Mouse (Mus musculus): ENCODE results near the gene Gnaq.
"Not testable (repeated sequence)": the region's sequence is repeated elsewhere in the genome, so short reads cannot be mapped to it uniquely, and the experiment has no call there.

Gene Gnaq

DNA sequence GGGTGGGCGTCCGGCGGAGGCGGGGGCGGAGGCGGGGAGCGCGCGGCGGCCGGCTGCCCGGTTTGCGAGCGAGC is at the start of gene Gnaq:
Gnaq (plus strand) TSS at position 41 of the 74 bp plus-strand sequence.
- DNase-seq (ENCODE audit: low spot score), result no peak

DNA sequence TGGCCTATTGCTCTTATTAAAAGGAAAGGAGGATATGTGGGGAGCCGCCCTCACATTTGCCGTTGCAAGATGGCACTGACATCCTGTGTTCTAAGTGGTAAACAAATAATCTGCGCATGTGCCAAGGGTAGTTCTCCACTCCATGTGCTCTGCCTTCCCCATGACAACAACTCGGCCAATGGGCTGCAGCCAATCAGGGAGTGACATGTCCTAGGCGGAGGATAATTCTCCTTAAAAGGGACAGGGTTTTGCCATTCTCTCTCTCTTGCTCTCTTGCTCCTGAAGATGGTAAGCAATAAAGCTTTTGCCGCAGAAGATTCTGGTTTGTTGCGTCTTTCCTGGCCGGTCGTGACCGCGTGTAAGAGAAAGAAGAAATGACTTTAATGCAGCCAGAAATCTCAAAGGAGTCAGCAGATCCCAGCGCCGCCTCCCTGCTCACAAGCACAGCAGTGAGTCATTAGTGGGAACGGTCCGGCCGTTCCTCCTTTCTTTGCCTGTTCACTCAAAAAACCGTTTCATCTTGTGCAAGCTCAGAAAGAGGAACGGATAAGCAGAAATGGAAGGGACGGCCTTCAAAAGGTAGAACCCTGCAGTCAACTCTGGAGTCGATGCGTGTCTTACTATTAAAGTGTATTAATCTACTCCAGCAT is 48.5 kb upstream of the Gnaq start:
- DNase-seq (ENCODE audit: low spot score), result not testable (repeated sequence)

DNA sequence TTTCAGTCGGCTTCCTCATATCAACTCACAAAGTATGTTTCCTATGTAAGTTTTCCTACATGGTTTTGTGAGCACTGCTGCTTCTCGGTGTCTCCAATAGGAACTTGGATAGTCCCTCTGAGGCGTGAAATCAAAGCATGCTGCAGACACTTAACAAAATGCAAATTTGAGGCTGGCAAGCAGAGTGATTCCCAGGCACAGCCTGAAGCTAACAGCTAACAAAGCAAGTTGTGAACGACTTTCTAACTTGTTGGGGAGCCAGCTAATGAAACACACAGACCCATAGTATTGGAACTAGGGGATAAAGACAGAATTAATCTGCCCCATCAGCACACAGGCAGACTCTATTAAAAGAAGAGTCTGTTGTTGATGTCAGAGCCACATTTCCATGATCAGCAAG is 47.4 kb upstream of the Gnaq start:
- no peak for DNase-seq (ENCODE audit: low spot score)

DNA sequence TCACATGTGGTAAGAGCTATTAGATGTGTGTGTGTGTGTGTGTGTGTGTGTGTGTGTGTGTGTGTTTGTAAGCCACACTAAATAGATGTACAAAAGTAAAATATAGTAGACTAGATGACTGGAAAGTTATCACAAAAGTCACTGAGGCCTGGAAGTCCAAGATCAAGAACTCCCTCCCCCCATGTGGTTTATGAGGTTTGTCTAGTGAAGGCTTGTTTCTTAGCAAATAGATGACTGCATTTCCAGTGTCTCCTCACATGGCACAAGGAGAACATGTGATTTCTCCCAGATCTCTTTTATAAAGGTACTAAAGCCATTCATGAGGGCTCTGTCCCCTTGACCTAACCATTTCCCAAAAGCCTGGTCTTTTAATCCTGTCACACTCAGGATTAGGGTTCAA is 46.5 kb upstream of the Gnaq start:
- DNase-seq (ENCODE audit: low spot score), result no peak

DNA sequence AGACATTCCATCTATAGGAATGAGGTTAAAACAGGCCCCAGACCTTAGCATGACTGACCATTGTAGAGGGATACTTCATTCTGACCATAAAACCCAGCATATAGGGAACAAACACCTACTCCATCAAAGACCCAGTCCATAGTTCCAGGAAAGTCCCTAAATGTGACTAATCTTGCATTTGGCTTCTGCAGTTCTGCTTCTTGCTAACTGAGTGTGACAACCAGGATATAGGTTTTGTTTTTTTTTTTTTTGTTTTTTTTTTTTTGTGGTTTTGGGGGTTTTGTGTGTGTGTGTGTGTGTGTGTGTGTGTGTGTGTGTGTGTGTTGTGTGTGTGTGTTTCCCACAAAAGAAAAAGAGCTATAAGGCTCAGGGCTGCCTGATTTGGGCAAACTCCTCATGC is 46.0 kb upstream of the Gnaq start:
- DNase-seq (ENCODE audit: low spot score), result no peak

DNA sequence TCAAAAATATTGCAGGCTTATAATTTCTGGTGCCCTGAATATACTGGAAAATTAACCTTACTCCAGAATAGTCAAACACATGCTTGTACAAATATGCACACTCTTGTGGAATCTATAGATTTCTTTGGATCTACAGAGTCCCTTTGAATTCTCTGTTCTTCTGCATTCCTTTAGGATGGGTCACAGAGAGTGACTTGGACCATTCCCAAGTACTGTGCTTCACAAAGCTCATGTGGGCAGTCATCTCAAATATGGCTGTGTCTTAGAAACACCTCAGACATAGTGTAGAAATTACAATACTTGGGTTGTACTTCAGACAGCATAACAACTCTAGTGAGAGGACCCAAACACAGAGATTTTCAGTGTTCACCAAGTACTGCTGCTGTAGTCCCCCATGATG is 45.2 kb upstream of the Gnaq start:
- DNase-seq (ENCODE audit: low spot score), result no peak

DNA sequence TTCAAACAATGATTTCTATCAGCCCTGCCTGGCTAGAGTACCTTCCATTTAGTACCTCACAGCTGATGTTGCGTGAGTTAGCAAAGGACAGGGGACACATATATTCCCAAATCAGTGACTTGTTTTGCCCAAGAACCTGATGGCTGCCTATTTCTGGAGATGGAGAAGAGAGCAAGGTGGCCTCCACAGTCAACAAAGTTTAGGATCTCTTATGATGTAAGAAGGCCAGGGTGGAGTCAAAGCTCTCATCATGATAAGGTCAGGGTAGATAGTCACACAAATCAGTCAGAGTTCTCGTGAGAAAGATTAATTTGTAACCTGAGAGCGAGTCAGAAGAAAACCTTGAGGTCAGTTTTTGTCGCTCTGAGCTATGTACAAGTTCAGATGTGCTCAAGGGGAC is 39.0 kb upstream of the Gnaq start:
- DNase-seq (ENCODE audit: low spot score), result no peak

DNA sequence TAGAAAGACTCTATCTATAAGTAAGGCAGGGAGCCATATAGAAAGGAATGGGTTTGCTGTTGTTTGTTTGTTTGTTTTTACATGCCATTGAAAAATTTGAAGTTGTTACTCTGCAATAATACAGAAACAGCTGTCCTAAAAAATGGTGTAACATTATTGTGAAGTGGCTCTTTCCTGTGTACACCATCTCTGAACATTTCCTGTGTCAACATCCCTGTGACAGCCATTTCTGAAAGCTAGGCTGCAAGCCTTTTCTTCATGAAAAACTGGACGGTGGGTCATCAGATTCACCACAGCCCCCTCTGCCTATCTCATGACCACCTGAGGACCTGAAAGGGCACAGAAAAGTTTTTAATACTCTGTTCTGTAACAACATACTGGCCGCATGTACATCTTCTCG is 22.7 kb upstream of the Gnaq start:
- DNase-seq (ENCODE audit: low spot score), result no peak

DNA sequence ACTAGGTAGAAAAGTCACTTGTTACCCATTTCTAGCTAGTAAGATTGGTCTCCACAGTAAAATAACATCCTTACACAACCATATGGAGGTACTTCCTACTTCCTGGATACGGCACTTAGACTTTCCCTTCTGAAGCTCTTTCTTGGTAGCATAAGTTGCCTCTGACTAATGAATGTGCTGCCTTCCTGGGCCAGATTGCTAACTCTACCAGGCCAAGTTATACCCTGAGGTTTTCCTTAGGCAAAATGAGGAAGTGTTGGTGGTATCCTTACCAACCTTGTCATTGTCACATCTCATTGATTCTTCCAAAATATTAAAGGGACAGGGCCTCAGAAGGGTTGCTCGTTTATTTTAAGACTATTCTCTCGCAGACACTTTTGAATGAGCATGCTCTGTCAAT is 22.0 kb upstream of the Gnaq start:
- DNase-seq (ENCODE audit: low spot score), result no peak

DNA sequence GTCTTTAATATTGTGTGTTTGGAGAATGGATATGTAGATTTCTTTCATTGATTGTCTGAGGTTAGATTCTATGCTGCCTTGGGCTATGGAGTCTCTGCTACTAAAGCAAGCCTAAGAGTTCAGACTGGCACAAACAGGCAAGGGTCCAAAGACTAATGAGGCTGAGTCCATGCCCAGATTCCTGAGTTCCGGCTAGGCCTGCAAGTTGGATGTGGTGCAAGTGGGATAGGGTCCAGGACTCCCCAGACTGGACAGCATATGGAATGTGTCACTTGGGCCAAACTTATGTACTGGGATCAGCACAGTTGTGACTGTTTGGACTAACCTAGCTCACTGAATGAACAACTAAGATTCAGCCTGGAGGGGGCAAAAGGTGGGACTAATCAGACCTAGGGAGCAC is 19.3 kb upstream of the Gnaq start:
- DNase-seq (ENCODE audit: low spot score), result peak; percentile 86

DNA sequence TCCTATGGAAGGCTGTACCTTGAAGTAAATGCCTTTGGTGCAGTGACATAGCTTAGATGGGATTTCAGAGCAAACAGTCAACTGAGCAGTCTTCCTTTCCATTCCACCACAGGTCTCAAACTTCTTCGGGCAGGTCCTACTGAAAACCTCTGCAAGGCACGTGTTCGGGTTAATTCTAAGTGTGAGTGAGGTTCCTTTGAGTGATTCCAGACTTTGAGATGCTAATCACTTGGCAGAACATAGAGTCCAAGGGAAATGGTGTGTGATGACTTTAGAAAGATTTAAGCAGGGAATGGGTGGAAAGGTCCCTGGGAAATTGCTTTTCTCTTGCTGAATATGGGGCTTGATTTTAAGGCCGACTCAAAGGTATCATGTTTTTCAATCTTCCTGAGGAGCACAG is 14.2 kb upstream of the Gnaq start:
- DNase-seq (ENCODE audit: low spot score), result no peak

DNA sequence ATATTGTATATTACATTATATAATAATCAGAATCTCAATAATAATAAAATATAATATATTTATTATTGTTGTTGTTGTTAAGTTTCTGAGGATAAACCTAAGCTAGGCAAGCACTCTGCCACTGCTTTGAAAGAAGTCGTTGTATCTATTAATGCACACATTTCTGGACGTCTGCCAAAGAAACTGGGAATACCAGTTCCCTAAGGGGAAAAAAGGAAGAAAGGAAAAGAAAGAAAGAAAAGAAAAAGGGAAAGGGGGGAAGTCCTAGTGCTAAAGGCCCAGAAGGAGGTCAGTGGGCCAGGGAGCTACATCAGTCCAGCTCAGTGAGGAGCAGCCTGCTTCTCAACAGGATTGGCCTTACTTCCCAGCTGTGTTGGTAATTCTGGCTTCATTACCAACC is 11.3 kb upstream of the Gnaq start:
- peak; percentile 50 for DNase-seq (ENCODE audit: low spot score)

DNA sequence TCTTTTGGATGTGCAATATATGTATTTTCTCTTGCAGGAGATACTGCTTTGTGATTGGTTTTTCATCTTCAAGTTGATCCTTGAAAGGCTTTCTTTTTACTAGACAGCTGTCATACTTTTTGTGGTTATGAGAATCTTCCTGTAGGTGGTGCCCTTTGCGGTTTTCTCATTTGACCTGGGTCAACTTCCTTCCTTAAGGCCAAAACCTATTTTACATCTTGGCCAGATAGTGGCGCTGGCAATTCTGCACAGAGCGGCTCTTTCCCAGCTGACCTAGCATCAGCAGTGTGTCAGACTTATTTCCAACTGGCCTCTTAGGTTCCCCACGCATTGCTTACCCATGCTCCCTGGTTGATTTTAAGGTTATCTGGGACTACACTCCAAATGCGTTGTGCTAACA is 3.9 kb upstream of the Gnaq start:
- peak; percentile 45 for DNase-seq (ENCODE audit: low spot score)

DNA sequence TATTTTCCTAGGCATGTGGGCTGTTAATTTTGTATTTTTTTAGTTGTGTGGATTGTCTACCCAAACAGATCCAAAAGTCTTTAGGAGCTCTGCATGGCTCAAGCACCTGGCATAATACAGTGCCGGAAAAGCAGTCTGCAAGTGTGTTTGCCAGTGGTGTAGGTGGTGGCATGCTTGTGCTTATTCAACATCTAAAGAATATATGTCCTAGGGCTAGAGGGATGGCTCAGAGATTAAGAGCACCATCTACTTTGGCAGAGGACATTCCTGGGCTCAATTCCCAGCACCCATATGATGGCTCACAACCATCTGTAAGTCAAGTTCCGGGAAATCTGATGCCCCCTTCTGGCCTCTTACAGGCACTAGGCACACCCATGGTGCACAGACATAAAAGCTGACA is 3.5 kb upstream of the Gnaq start:
- DNase-seq (ENCODE audit: low spot score), result no peak

DNA sequence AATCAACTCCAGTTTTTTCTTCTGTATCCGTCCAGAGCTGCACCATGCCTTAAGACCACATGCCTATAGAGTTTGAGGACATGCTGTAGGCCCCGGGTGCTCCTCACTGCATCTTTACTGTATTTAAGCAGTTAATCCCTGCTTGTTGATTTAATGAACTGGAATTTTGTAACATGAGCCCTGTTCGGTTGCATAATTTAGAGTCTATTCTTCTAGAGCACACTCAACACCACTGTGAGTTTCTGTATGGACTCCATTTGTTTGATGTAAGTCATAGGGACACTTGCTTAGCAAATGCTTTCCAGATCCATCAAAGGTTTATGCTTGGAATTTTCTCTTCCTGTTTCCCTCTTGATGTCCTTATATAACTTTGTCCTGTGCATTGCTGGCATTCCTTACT is 2.2 kb upstream of the Gnaq start:
- DNase-seq (ENCODE audit: low spot score), result peak; percentile 47

DNA sequence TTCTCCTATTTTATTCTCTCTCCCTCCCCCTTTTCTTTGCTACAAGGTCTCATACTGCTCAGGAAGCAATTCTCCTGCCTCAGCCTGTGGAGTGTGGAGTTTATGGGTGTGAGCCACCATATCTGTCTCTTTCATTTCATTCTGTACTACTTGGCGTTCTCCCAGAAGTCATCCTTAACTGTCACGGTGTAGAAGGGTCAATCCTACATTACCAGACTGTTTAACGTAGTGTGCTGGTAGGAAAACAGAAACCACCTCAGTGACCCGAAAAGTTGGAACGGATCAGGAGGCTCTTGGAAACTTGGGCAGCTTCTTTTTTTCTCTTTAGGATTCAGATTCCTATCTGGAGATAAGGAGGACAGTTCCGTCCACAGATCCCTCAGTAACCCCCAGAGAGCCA is 800 bp upstream of the Gnaq start:
- DNase-seq (ENCODE audit: low spot score), result peak; percentile 78

DNA sequence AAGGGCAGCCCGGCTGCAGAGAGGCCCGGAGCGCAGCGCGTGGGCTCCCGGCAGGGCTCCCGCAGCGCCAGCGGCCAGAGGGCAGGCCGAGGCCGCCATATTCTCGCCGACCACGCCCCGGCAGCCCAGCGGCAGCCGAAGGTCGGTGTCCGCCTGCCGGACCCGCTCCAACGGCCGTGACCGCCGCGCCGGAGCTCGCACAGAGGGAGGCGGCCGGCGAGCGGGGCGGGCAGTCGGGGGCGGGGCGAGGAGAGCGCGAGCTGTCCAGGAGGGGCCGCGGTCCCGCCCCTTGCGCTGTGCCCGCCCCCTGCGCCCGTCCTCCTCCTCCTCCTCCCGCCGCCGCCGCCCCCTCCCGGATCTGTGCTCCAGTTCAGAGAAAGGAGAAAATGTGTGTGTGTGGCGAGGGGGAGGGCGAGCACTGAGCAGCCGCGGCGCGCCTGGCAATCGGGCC is 266 bp upstream of the Gnaq start:
- peak; percentile 92 for DNase-seq (ENCODE audit: low spot score)

DNA sequence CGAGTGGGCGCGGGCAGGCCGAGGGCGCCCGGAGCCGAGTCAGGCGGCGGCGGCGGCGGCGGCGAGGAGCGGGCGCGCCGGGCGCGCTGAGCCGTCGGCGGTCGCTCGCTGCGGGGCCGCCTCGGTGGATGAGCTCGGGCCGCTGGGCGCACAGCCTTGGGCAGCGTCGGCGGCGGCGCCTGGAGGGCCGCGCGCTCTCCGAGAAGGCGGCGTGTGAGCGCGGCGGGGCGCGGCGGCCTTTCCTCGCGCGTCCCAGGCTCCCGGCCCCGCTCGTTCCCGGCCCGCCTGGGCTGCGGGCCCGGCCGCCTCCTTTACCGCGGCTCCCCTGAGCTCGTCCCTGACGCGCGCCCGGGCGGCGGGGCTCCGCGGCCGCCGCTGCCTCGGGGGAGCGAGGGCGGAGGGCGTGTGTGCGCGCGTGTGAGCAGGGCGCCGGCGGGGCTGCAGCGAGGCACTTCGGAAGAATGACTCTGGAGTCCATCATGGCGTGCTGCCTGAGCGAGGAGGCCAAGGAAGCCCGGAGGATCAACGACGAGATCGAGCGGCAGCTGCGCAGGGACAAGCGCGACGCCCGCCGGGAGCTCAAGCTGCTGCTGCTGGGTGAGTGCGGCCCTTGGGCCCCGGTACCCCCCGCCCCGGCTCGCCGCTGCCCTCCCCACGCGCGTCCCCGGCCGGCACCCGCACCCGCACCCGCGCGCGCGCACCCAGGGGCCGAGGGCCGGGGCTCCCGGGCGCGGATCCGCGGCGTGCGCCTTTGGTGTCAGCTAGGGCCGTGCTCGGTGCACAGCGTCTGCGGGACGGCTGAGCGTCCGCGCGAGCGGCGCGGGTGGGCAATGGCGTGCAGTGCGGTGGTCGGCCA is 462 bp downstream of the Gnaq start:
- DNase-seq (ENCODE audit: low spot score), result peak; percentile 67

DNA sequence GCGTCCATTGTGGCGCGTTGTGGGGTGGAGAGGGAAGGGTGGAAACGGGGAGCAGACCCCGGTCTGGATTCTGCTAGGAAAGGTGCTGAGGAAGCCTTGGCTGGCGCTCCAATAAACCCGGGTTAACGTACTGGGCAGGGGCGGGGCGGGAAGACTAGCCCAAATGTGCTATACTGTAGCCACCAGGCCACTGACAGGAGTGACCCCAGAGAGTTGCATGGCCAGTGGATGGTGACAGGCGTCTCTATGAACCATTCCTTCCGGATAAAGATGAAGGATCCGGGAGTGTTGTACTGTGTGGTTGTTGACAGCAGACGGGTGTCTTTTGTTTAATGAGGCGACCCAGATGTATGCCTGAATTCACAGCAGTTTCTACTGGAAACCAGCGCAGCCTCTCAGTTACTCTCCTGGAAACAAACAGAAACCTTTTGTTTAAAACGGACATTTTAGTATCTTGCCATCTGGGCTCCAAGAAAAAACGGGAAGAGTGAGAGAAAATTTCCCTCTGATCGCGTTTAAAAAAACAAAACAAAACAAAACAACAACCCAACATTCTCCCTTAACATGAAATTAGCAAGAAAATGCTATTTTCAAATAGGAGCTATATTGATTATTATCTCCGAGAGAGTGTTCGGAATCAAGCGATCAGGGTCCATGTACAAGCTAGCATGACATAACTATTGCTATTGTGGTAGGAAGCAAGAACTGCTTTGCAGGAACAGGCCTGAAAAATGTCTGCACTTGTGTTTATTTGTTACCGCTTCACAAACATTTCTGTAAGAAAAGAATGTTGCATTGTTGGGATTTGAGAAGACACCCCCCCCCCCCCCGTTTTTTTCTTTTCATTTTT is 1.3 kb downstream of the Gnaq start:
- DNase-seq (ENCODE audit: low spot score), result peak; percentile 72

DNA sequence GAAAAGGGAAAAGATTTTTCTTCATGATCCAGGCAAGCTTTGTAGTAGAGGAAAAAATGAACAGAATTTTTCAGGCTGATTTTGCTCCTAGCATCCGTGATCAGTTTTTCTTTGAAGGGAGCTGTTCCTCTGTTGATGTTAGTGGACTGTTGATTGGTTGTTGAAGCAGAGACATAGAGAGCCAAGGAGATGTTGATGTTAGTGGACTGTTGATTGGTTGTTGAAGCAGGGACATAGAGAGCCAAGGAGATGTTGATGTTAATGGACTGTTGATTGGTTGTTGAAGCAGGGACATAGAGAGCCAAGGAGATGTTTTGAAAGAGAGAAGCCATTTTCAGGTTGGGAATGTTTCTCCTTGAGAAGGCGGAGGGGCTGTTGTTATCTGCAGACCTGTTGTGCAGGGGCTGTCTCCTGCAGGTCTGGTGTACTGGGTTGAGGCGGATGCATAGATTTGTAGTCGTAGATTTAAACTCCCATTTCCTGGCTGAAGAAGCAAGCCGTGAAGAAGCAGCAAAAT is 5.5 kb downstream of the Gnaq start:
- DNase-seq (ENCODE audit: low spot score), result no peak

DNA sequence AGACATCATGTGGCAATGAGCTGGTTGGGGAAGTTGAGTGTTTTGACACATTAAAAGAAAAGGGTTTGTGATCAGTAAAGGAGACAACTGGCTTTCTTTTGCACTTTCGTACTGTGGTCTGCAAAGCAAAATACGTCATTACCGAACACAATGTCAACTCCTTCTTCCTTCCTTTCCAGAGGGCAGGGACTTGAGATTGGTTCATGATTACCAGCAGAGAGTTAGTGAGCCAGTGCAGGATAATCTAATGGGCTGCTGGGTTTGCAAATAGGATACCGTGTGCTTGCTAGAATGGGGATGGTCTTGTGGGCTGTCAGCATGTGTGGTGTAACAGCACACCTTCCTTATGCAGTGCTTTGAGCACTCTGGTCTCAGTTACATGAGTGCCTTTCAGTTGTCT is 8.1 kb downstream of the Gnaq start:
- DNase-seq (ENCODE audit: low spot score), result no peak

DNA sequence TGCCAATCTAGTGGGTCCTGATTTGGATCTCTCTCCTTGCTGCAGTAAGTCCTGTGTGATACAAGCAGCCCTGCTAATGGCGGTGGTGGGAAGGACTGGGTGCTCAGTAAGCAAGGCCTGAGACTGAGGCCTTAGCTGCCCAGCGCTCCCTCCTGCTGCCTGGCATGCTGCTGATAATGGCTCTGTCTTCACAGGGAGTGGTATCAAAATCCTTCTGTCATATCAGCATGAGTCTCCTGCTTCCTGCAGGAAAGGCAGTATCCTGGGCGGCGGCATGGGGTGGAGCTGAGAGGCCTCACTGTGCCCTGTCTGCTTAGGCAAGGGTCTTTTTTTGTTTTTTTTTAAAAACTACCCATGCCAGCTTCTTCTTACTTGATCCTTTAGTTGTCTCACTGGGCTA is 9.2 kb downstream of the Gnaq start:
- no peak for DNase-seq (ENCODE audit: low spot score)

DNA sequence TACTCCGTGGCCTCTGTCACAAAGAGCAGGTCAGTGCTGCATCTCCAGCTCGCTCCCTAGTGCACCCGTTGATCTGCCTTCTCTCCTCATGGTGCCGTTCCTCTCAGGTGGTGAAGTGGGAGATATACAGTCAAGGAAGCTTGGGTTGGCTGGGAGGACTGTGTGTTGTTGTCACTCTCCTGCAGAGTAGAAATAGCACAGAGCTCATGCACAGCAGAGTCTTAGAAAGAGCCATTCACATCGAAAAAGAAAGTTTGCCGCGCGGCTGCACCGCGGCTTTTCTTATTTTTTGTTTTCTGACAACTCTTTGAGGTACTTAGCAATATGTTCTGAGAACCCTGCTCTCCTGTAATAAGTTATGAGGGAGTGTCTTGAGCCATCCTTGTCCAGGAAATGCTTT is 10.4 kb downstream of the Gnaq start:
- DNase-seq (ENCODE audit: low spot score), result no peak
